Mouse (Mus musculus) stomach, postnatal 0 days (tissue): ENCODE data around the gene Mrpl43. TPM values are rescaled to one million over a fixed set of nuclear protein-coding genes. Genes with fewer than 3 reads are reported as not detected.
A peak's percentile ranks its signal among the peaks of the same experiment; 100 is the strongest.

Experiments used
- ATAC-seq: fragments of 200-750 bp; cut with Nextera tagmentation; 2 replicates; pipeline ENCODE4 v1.8.0; 2017; ENCODE audit not compliant: low FRiP score, low TSS enrichment
- DNase-seq: peaks from one replicate; pipeline ENCODE4 v3.0.0-alpha.2; 2016; ENCODE audit warnings: low spot score
- H3K27ac ChIP-seq: fragments of 300-500 bp; sonication (generic); replicated peaks from 2 replicates; pipeline ENCODE4 v1.5.1; 2014; ENCODE audit warnings: mild to moderate bottlenecking, control low read depth
- H3K27me3 ChIP-seq: fragments of 300-500 bp; sonication (generic); 2 replicates; pipeline ENCODE4 v1.6.1; 2014; ENCODE audit warnings: low read length; ENCODE audit not compliant: control insufficient read depth, insufficient read depth
- H3K36me3 ChIP-seq: fragments of 300-500 bp; sonication (generic); 2 replicates; pipeline ENCODE4 v1.6.1; 2014; ENCODE audit warnings: low read length, mixed read lengths; ENCODE audit not compliant: control insufficient read depth, insufficient read depth
- H3K4me1 ChIP-seq: fragments of 300-500 bp; sonication (generic); replicated peaks from 2 replicates; pipeline ENCODE4 v1.6.1; 2014; ENCODE audit warnings: antibody characterized with exemption; ENCODE audit not compliant: control insufficient read depth, insufficient read depth
- H3K4me2 ChIP-seq: fragments of 300-500 bp; sonication (generic); replicated peaks from 2 replicates; pipeline ENCODE4 v1.6.1; 2014; ENCODE audit warnings: low read depth, mild to moderate bottlenecking, control low read depth, moderate library complexity
- H3K4me3 ChIP-seq: fragments of 300-500 bp; sonication (generic); 2 replicates; pipeline ENCODE4 v1.5.1; 2014; ENCODE audit warnings: low read depth, low read length, control low read depth
- H3K9ac ChIP-seq: fragments of 300-500 bp; sonication (generic); 2 replicates; pipeline ENCODE4 v1.6.1; 2014; ENCODE audit warnings: mild to moderate bottlenecking, low read length, control low read depth, mixed read lengths
- H3K9me3 ChIP-seq: fragments of 300-500 bp; sonication (generic); 2 replicates; pipeline ENCODE4 v1.6.1; 2016; ENCODE audit warnings: low read length; ENCODE audit not compliant: control insufficient read depth
- CTCF ChIP-seq: IDR thresholded peaks from 2 replicates; pipeline ENCODE4 v1.5.1; 2016; ENCODE audit warnings: antibody characterized with exemption, low read depth, mild to moderate bottlenecking, moderate library complexity
- EP300 ChIP-seq: optimal IDR thresholded peaks from 2 replicates; pipeline ENCODE3; 2016; ENCODE audit warnings: antibody characterized with exemption
- WGBS: fragments of 180-500 bp; shearing (Covaris S2); extraction: QIAGEN DNeasy Blood & Tissue Kit; methylation state at CpG from one replicate; pipeline ENCODE4 v1.1.7; 2014; 5-methylcytosine and 5-hydroxymethylcytosine counted together
- polyA plus RNA-seq: library from polyadenylated mRNA; unstranded; fragments of >200 nt; fragmentation: Nextera tagmentation; extraction: Ambion mirVana; gene quantifications from 2 replicates; pipeline ENCODE4 v1.2.1, GENCODE M21; 2015

Mrpl43 gene
- 67.2 and 67.3 TPM in 2 replicates for polyA plus RNA-seq

DNA sequence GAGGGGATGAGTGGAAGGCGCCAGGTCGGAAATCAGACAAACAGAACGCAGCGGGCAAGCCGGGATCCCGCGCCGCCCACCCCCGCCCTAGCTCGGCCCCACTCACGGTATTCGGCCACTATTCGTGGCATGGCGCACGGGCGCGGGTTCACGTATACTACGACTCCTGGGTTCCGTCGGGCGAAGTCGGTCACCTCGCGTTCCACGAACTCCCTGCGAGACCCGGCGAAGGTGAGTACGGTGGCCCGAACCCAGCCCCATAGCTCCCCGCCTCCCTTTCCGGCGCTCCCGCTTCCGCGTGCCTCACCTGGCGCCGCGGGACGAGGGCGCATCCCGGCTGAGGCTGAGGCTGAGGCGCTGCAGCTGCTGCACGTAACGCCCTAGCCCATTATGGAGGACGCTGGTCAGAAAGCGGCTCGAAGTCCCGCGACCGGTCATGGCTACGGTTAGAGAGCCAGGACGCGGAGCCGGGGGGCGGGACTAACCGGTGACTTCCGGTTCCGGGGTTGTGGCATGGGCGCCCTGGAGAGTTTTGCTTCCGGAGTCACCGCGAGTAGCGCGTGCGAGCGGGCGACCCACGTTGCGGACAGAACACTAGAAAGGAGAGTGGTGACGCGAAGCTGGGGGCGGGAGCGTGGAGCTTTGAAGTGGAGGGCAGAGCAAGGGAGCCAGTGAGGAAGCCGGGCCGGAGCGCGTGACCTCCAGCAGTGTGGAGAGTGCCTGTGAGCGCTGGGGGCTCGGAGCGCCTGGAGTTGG is at the start of gene Mrpl43:
Mrpl43 (minus strand) TSS at position 486 of the 756 bp plus-strand sequence.
- Histone ChIP-seq H3K36me3 (no peaks in the 10 kb centered on the region; the same call in 1 of the 2 replicates), H3K9ac (peak within 1 kb of the TSS; percentile 88), H3K27me3 (no peaks in the 10 kb centered on the region), H3K27ac (peak within 1 kb of the TSS; percentile 89), H3K9me3 (no peaks in the 10 kb centered on the region), H3K4me1 (no peaks in the 10 kb centered on the region), H3K4me2 (peak within 1 kb of the TSS; percentile 89), H3K4me3 (peak within 1 kb of the TSS; percentile 93)
- under 1% methylated on average over 77 of the region's 82 CpGs for WGBS
- DNase-seq = peak; percentile 97
- TF ChIP-seq CTCF (no peak), EP300 (no peak)
- ATAC-seq = peak; percentile 92

DNA sequence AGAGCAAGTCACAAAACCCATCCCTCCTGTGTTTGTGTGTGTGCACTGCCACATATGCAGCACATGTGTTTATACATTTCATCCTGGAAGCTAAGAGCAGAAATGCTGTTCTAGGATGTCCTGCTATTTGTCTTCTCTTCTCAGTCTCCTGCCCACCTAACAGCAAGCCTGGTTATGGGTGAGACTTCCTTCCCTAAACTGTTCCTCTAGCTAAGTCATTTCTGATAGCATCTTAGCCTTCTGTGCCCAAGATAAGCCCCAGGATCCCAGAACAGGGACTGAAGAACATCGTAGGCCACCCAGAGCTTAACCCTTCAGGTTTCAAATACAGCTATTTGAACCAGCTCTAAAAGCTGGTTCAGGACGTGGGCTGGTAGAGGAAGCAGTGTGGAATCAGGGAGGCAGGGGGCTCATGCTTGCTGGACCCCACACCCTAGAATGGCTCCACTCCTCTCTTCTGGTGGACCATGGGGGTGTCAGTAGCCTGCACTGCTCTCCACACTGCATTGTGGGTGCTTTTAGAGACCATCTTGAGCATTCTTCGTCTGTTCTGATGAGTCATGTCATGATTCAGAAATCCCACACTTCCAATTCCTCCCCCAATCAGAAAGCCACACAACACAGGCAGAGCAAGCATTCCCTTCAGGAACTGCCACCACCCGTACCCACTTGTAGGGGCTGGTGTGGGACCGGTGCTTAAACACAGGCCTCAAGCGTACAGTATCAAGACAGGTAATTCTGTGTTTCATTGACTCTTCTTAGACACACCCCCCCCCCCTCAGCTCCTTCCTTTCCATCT is 48.8 kb upstream of the Mrpl43 start:
- Histone ChIP-seq H3K4me1 (peaks cover 10% of the 10 kb centered on the region), H3K9me3 (no peaks in the 10 kb centered on the region), H3K4me3 (no peak overlapping the region), H3K27ac (no peak overlapping the region), H3K9ac (no peak overlapping the region), H3K4me2 (no peak overlapping the region), H3K27me3 (no peaks in the 10 kb centered on the region), H3K36me3 (peaks cover 12% of the 10 kb centered on the region; the same call in 1 of the 2 replicates)
- ATAC-seq (no peak), DNase-seq (no peak)
- 68% methylated on average over 6 of the region's 6 CpGs for whole genome bisulfite sequencing
- TF ChIP-seq EP300 = no peak
- TF ChIP-seq CTCF = no peak

DNA sequence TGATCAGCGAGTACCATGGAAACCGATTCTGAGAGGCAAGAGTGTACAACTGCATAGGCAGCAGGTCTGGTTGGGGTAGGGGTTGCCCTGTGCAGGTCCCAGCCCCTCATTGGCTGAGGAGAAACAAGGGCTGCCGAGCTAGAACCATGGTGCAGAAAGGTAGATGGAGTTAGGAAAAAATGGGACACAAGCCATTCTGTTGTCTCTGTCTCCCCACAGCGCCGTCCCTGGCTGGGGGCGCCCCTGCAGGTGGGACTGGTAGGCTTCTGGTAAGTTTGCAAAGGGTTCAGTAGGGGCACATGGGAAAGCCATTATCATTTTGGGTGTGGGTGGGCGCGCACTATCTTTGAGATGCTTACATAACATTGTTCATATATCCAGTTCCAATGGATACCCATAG is 47.2 kb upstream of the Mrpl43 start:
- DNase-seq = no peak
- Histone ChIP-seq H3K36me3 (peaks cover 14% of the 10 kb centered on the region; the same call in 1 of the 2 replicates), H3K4me3 (no peak overlapping the region), H3K9me3 (no peaks in the 10 kb centered on the region), H3K4me1 (peaks cover 11% of the 10 kb centered on the region; the same call in 1 of the 2 replicates), H3K4me2 (no peak overlapping the region), H3K27me3 (no peaks in the 10 kb centered on the region), H3K27ac (no peak overlapping the region), H3K9ac (no peak overlapping the region)
- ATAC-seq = no peak
- 90% methylated on average over 8 of the region's 8 CpGs for WGBS
- no peak for TF ChIP-seq EP300
- TF ChIP-seq CTCF = no peak

- Histone ChIP-seq H3K9ac (no peak overlapping the region), H3K9me3 (no peaks in the 10 kb centered on the region)
- WGBS = 72% methylated on average over 9 of the region's 9 CpGs
These were observed 43.3 kb upstream of the Mrpl43 start for GRCm38 (mm10) chr19:45049523-45049922.

DNA sequence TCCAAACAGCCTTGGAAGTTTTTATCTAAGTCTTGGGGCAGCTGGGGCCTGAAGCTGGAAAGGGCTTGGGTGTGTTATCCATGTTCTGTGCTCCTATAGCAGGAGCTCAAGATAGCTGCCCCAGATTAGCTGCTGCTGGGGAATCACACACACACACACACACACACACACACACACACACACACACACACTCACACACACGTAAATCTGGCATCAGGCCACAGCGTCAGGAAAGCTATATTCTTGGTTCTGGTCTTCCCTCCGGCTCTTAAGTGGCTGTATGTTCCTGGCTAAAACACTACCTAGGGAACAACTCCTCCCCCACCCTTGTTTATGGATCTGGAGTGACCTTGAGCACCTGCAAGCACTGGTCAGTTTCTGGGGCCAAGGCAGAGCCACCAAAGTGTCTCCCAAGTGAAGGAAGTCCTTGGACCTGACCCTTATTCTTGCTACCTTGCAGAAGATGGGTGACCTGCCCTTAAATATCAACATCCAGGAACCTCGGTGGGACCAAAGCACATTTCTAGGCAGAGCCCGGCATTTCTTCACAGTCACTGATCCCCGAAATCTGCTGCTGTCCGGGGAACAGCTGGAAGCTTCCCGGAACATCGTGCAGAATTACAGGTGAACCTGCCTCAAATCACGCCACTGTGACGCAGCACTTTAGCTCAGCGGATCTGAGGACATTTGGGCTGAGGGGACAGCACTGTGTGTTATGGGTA is 42.6 kb upstream of the Mrpl43 start:
- H3K27me3 ChIP-seq = no peaks in the 10 kb centered on the region
- DNase-seq (no peak), ATAC-seq (no peak)
- H3K4me3 ChIP-seq = peak overlapping the region; percentile 51
- 0 out of 2 replicates have a peak, but pooled peaks cover 3% of the 10 kb centered on the region for H3K4me1 ChIP-seq
- no peaks in the 10 kb centered on the region for H3K9me3 ChIP-seq
- H3K36me3 ChIP-seq = peaks cover 14% of the 10 kb centered on the region; the same call in 1 of the 2 replicates
- peak overlapping the region; percentile 98 for H3K27ac ChIP-seq
- no peak for TF ChIP-seq EP300
- no peak for TF ChIP-seq CTCF
- H3K9ac ChIP-seq = peak overlapping the region; percentile 70
- WGBS = 71% methylated on average over 12 of the region's 12 CpGs
- H3K4me2 ChIP-seq = peak overlapping the region; percentile 77

More at GRCm38 (mm10) chr19:45049523-45049922, 43.3 kb upstream of the Mrpl43 start:
- ATAC-seq (no peak), DNase-seq (no peak)
- H3K4me3 ChIP-seq = no peak overlapping the region
- no peak overlapping the region for H3K4me2 ChIP-seq
- no peaks in the 10 kb centered on the region for H3K27me3 ChIP-seq
- H3K27ac ChIP-seq = no peak overlapping the region
- peaks cover 14% of the 10 kb centered on the region; the same call in 1 of the 2 replicates for H3K36me3 ChIP-seq
- TF ChIP-seq CTCF (no peak), EP300 (no peak)
- H3K4me1 ChIP-seq = 0 out of 2 replicates have a peak, but pooled peaks cover 3% of the 10 kb centered on the region
